Mouse (Mus musculus) adrenal gland, postnatal 10 days (tissue): ENCODE data around the gene Pif1. TPM values are rescaled to one million over a fixed set of nuclear protein-coding genes. Genes with fewer than 3 reads are reported as not detected.
A peak's percentile ranks its signal among the peaks of the same experiment; 100 is the strongest.

Experiments used
- DNase-seq: peaks from one replicate; pipeline ENCODE4 v3.0.0; 2021; ENCODE audit warnings: mixed read lengths
- total RNA-seq, 2 experiments: library from RNA; stranded (reverse); gene quantifications; 2 replicates each; pipeline ENCODE4 v1.2.3; 2021

Gene Pif1
- total RNA-seq, 2 experiments from 2014 or later = 2.0 to 3.3 TPM

GRCm38 (mm10) chr9:65639065-65639464, 52.1 kb downstream of the Pif1 start:
- DNase-seq = peak; percentile 18

GRCm38 (mm10) chr9:65640838-65641410, 54.0 kb downstream of the Pif1 start:
- DNase-seq = no peak

GRCm38 (mm10) chr9:65641446-65642052, 54.6 kb downstream of the Pif1 start:
- DNase-seq = no peak

GRCm38 (mm10) chr9:65642546-65642945, 55.6 kb downstream of the Pif1 start:
- DNase-seq = no peak

DNA sequence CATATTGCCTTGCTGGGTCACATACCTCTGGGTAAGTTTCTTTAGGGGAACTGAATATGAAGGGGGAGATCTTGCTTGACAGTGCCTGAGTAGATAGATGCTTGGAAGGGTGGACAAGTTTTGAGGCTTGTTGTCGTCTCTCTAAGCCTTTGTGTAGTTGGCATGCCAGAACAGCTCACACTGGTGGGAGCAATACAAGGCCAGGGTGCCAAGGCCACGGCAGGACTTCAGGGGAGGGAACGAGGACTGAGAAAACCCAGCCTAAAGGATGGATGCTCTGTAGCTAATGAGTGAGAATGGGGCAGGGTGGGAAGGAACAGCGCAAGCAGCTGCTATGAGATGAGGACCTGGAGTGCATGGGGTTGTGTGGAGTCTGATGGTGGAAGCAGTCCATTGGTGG, 58.0 kb downstream of the Pif1 start:
- peak; percentile 38 for DNase-seq

Other genes starting within 250 kb of the Pif1 start
- 10 to 100 TPM; 13.6 to 17.1 TPM for gene Pdcd7, start 241.1 kb upstream of the Pif1 start, total RNA-seq
- under 1 TPM in 1 of 2 experiments, not detected in 1; 0.45 TPM for gene Ubap1l, start 226.1 kb upstream of the Pif1 start, total RNA-seq
- gene Kbtbd13, start 195.5 kb upstream of the Pif1 start, total RNA-seq = 1 to 10 TPM in 1 of 2 experiments, under 1 TPM in 1; 0.84 to 3.9 TPM
- 10 to 100 TPM; 32.3 to 76.7 TPM for gene Rasl12, start 188.7 kb upstream of the Pif1 start, total RNA-seq
- under 1 TPM; 0.45 to 0.78 TPM for gene Slc51b, start 164.2 kb upstream of the Pif1 start, total RNA-seq
- gene Mtfmt, start 151.4 kb upstream of the Pif1 start, total RNA-seq = 10 to 100 TPM; 11.2 to 14.1 TPM
- 10 to 100 TPM; 53.6 to 54.4 TPM for gene Spg21, start 126.2 kb upstream of the Pif1 start, total RNA-seq
- under 1 TPM in 1 of 2 experiments, not detected in 1; 0.45 TPM for gene Ankdd1a, start 67.0 kb upstream of the Pif1 start, total RNA-seq
- 10 to 100 TPM; 32.5 to 37.8 TPM for gene Plekho2, start 7.1 kb upstream of the Pif1 start, total RNA-seq
- 10 to 100 TPM; 49.7 to 61.5 TPM for gene Rbpms2, start 42.5 kb downstream of the Pif1 start, total RNA-seq
- 100 to 1,000 TPM; 148 to 194 TPM for gene Oaz2, start 80.8 kb downstream of the Pif1 start, total RNA-seq
- gene Zfp609, start 240.4 kb downstream of the Pif1 start, total RNA-seq = 10 to 100 TPM; 30.4 to 36.1 TPM